Mouse (Mus musculus): ENCODE data around the gene Tbkbp1. TPM values are rescaled to one million over a fixed set of nuclear protein-coding genes. Genes with fewer than 3 reads are reported as not detected.

Gene Tbkbp1
- polyA plus RNA-seq, 1 experiment from 2014 or later = 4.9 TPM

- Histone ChIP-seq H3K27ac (ENCODE audit: low read length) (no peak overlapping the region), H3K4me3 (ENCODE audit: low read length) (peak overlapping the region; percentile 39), H3K27me3 (ENCODE audit: control insufficient read depth, insufficient read depth, low read depth, low read length) (peaks cover 13% of the 10 kb centered on the region; the same call in 1 of the 2 replicates), H3K4me2 (ENCODE audit: low read depth, low read length) (peak overlapping the region; percentile 63), H3K4me1 (replicated peaks; ENCODE audit: control insufficient read depth, insufficient read depth, low read length) (peaks cover 6% of the 10 kb centered on the region), H3K9ac (ENCODE audit: low read length) (peak overlapping the region; percentile 59), H3K9me3 (ENCODE audit: control insufficient read depth, low read length) (no peaks in the 10 kb centered on the region), H3K36me3 (ENCODE audit: control insufficient read depth, insufficient read depth, low read length) (no peaks in the 10 kb centered on the region; the same call in 1 of the 2 replicates)
- peak; percentile 12; the same call in 1 of the 2 replicates for ATAC-seq (ENCODE audit: low read depth)
- 42% methylated on average over 15 of the region's 15 CpGs for WGBS
Measured at GRCm38 (mm10) chr11:97139256-97139655, 12.0 kb downstream of the Tbkbp1 start.

GRCm38 (mm10) chr11:97138554-97139226, 12.6 kb downstream of the Tbkbp1 start:
- no peaks in the 10 kb centered on the region; the same call in 1 of the 2 replicates for H3K36me3 ChIP-seq (ENCODE audit: control insufficient read depth, insufficient read depth, low read length)
- peak; percentile 62 for ATAC-seq (ENCODE audit: low read depth)
- H3K4me3 ChIP-seq (ENCODE audit: low read length) = peak overlapping the region; percentile 39
- WGBS = 28% methylated on average over 60 of the region's 69 CpGs
- H3K4me1 ChIP-seq (replicated peaks; ENCODE audit: control insufficient read depth, insufficient read depth, low read length) = peaks cover 6% of the 10 kb centered on the region
- peaks cover 13% of the 10 kb centered on the region; the same call in 1 of the 2 replicates for H3K27me3 ChIP-seq (ENCODE audit: control insufficient read depth, insufficient read depth, low read depth, low read length)
- peak overlapping the region; percentile 59 for H3K9ac ChIP-seq (ENCODE audit: low read length)
- H3K27ac ChIP-seq (ENCODE audit: low read length) = no peak overlapping the region
- peak overlapping the region; percentile 63 for H3K4me2 ChIP-seq (ENCODE audit: low read depth, low read length)
- no peaks in the 10 kb centered on the region for H3K9me3 ChIP-seq (ENCODE audit: control insufficient read depth, low read length)

- no peak for ATAC-seq (ENCODE audit: low read depth)
- no peaks in the 10 kb centered on the region for H3K4me1 ChIP-seq (replicated peaks; ENCODE audit: control insufficient read depth, insufficient read depth, low read length)
- no peak overlapping the region for H3K27ac ChIP-seq (ENCODE audit: low read length)
- peaks cover 2% of the 10 kb centered on the region; the same call in 1 of the 2 replicates for H3K27me3 ChIP-seq (ENCODE audit: control insufficient read depth, insufficient read depth, low read depth, low read length)
- no peak overlapping the region for H3K4me3 ChIP-seq (ENCODE audit: low read length)
- no peak overlapping the region for H3K9ac ChIP-seq (ENCODE audit: low read length)
- WGBS = 46% methylated on average over 5 of the region's 5 CpGs
- no peaks in the 10 kb centered on the region for H3K36me3 ChIP-seq (ENCODE audit: control insufficient read depth, insufficient read depth, low read length)
- no peaks in the 10 kb centered on the region for H3K9me3 ChIP-seq (ENCODE audit: control insufficient read depth, low read length)
- no peak overlapping the region for H3K4me2 ChIP-seq (ENCODE audit: low read depth, low read length)
Measured at GRCm38 (mm10) chr11:97133270-97133669, 18.0 kb downstream of the Tbkbp1 start.

GRCm38 (mm10) chr11:97132185-97132584, 19.1 kb downstream of the Tbkbp1 start:
- no peaks in the 10 kb centered on the region for H3K4me1 ChIP-seq (replicated peaks; ENCODE audit: control insufficient read depth, insufficient read depth, low read length)
- no peak overlapping the region for H3K4me2 ChIP-seq (ENCODE audit: low read depth, low read length)
- H3K9me3 ChIP-seq (ENCODE audit: control insufficient read depth, low read length) = no peaks in the 10 kb centered on the region
- H3K4me3 ChIP-seq (ENCODE audit: low read length) = no peak overlapping the region
- H3K27ac ChIP-seq (ENCODE audit: low read length) = no peak overlapping the region
- H3K27me3 ChIP-seq (ENCODE audit: control insufficient read depth, insufficient read depth, low read depth, low read length) = no peaks in the 10 kb centered on the region; the same call in 1 of the 2 replicates
- no peaks in the 10 kb centered on the region for H3K36me3 ChIP-seq (ENCODE audit: control insufficient read depth, insufficient read depth, low read length)
- no peak overlapping the region for H3K9ac ChIP-seq (ENCODE audit: low read length)
- no peak for ATAC-seq (ENCODE audit: low read depth)
- WGBS = 17% methylated on average over 6 of the region's 6 CpGs

- Histone ChIP-seq H3K27me3 (ENCODE audit: control insufficient read depth, insufficient read depth, low read depth, low read length) (no peaks in the 10 kb centered on the region; the same call in 1 of the 2 replicates), H3K36me3 (ENCODE audit: control insufficient read depth, insufficient read depth, low read length) (no peaks in the 10 kb centered on the region), H3K4me3 (ENCODE audit: low read length) (no peak overlapping the region), H3K9ac (ENCODE audit: low read length) (no peak overlapping the region), H3K4me1 (replicated peaks; ENCODE audit: control insufficient read depth, insufficient read depth, low read length) (peaks cover 2% of the 10 kb centered on the region; the same call in 1 of the 2 replicates), H3K9me3 (ENCODE audit: control insufficient read depth, low read length) (no peaks in the 10 kb centered on the region), H3K4me2 (ENCODE audit: low read depth, low read length) (no peak overlapping the region), H3K27ac (ENCODE audit: low read length) (no peak overlapping the region)
- no peak for ATAC-seq (ENCODE audit: low read depth)
- 74% methylated on average over 2 of the region's 2 CpGs for WGBS
Measured at GRCm38 (mm10) chr11:97131683-97132082, 19.6 kb downstream of the Tbkbp1 start.

GRCm38 (mm10) chr11:97130318-97130717, 21.0 kb downstream of the Tbkbp1 start:
- no peak overlapping the region for H3K4me2 ChIP-seq (ENCODE audit: low read depth, low read length)
- no peak overlapping the region for H3K9ac ChIP-seq (ENCODE audit: low read length)
- no peaks in the 10 kb centered on the region for H3K9me3 ChIP-seq (ENCODE audit: control insufficient read depth, low read length)
- H3K36me3 ChIP-seq (ENCODE audit: control insufficient read depth, insufficient read depth, low read length) = no peaks in the 10 kb centered on the region
- no peak overlapping the region for H3K27ac ChIP-seq (ENCODE audit: low read length)
- H3K4me3 ChIP-seq (ENCODE audit: low read length) = no peak overlapping the region
- no peak for ATAC-seq (ENCODE audit: low read depth)
- H3K4me1 ChIP-seq (replicated peaks; ENCODE audit: control insufficient read depth, insufficient read depth, low read length) = peaks cover 4% of the 10 kb centered on the region; the same call in 1 of the 2 replicates
- H3K27me3 ChIP-seq (ENCODE audit: control insufficient read depth, insufficient read depth, low read depth, low read length) = no peaks in the 10 kb centered on the region; the same call in 1 of the 2 replicates
- WGBS = 66% methylated on average over 7 of the region's 7 CpGs

- Histone ChIP-seq H3K9me3 (ENCODE audit: control insufficient read depth, low read length) (no peaks in the 10 kb centered on the region), H3K4me1 (replicated peaks; ENCODE audit: control insufficient read depth, insufficient read depth, low read length) (peaks cover 4% of the 10 kb centered on the region; the same call in 1 of the 2 replicates), H3K9ac (ENCODE audit: low read length) (no peak overlapping the region), H3K4me2 (ENCODE audit: low read depth, low read length) (no peak overlapping the region), H3K27me3 (ENCODE audit: control insufficient read depth, insufficient read depth, low read depth, low read length) (no peaks in the 10 kb centered on the region; the same call in 1 of the 2 replicates), H3K36me3 (ENCODE audit: control insufficient read depth, insufficient read depth, low read length) (no peaks in the 10 kb centered on the region), H3K27ac (ENCODE audit: low read length) (no peak overlapping the region), H3K4me3 (ENCODE audit: low read length) (no peak overlapping the region)
- ATAC-seq (ENCODE audit: low read depth) = no peak
- 63% methylated on average over 3 of the region's 3 CpGs for WGBS
Measured at GRCm38 (mm10) chr11:97128956-97129355, 22.3 kb downstream of the Tbkbp1 start.

- Histone ChIP-seq H3K27ac (ENCODE audit: low read length) (no peak overlapping the region), H3K4me2 (ENCODE audit: low read depth, low read length) (peak overlapping the region; percentile 82), H3K4me3 (ENCODE audit: low read length) (peak overlapping the region; percentile 53), H3K36me3 (ENCODE audit: control insufficient read depth, insufficient read depth, low read length) (no peaks in the 10 kb centered on the region), H3K9ac (ENCODE audit: low read length) (peak overlapping the region; percentile 37), H3K9me3 (ENCODE audit: control insufficient read depth, low read length) (no peaks in the 10 kb centered on the region), H3K4me1 (replicated peaks; ENCODE audit: control insufficient read depth, insufficient read depth, low read length) (peaks cover 9% of the 10 kb centered on the region; the same call in 1 of the 2 replicates), H3K27me3 (ENCODE audit: control insufficient read depth, insufficient read depth, low read depth, low read length) (no peaks in the 10 kb centered on the region)
- WGBS = 22% methylated on average over 19 of the region's 19 CpGs
- ATAC-seq (ENCODE audit: low read depth) = no peak
Measured at GRCm38 (mm10) chr11:97127470-97128223, 23.6 kb downstream of the Tbkbp1 start.
